Mouse (Mus musculus) testis, postnatal 14 days (tissue): Measurements from ENCODE around the gene Spin1.

Experiments
- DNase-seq: peaks from one replicate; pipeline ENCODE4 v3.0.0; 2021; ENCODE audit warnings: low spot score

Spin1 gene

DNA sequence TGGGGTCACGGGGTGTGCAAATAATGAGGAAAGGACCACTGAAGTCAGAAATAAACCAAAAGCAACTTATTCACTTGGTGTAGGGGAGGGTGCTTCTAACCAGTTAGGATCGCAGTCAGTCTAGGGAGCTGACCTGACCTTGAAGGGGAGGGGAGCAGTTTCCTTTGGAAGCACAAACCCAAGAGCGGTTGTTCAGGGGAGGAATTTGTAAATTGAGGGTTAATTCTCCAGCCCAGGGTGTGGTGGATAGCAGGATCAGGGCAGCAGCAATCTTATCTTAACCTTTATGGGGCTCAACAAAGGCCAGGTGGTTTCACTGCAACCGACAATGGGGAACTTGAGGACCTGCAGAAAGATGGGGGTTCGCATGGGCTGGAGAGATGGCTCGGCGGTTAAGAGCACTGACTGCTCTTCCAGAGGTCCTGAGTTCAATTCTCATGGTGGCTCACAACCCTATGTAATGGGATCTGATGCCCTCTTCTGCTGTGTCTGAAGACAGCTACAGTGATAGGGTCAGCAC is 5.4 kb upstream of the Spin1 start:
- no peak for DNase-seq

GRCm38 (mm10) chr13:51096644-51097043 is 4.0 kb upstream of the Spin1 start:
- DNase-seq: no peak

GRCm38 (mm10) chr13:51099560-51100232 is 984 bp upstream of the Spin1 start:
- DNase-seq: peak; percentile 20

DNA sequence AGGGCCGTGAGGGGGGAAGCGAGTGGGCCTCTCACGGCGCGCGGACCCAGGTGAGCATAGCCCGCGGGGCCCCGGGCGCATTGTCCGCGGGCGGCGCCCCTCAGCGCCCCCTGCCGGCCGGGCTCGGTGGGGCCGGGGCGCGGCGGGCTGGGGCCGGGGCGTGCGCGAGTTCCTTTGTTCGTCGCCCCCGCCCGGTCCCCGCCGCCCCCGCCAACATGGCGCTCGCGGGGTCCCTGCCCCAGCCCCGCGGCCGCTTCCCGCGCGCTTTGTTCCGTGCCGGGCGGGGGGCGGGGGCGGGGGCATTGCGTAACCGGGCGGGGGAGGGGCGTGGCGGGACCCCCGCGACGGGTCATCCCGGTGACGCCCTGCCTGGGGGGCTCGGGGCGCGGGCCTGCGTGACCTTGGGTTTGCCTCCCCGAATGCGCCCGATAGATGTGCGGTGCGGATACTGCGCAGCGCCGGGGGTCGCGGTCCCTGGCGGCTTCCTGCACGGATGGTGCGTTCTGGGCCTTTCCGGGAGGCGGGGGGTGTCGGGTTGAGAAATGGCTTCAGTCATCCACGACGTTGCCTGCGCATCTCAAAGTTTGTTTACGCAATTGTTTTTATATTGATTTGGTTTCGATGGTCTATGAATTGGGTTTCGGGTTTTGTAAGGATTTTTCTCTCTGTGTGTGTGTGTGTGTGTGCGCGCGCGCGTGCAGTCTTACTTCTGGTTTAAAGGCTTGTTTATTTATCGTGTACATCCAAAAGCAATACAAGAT is 516 bp downstream of the Spin1 start:
- DNase-seq: peak; percentile 72

DNA sequence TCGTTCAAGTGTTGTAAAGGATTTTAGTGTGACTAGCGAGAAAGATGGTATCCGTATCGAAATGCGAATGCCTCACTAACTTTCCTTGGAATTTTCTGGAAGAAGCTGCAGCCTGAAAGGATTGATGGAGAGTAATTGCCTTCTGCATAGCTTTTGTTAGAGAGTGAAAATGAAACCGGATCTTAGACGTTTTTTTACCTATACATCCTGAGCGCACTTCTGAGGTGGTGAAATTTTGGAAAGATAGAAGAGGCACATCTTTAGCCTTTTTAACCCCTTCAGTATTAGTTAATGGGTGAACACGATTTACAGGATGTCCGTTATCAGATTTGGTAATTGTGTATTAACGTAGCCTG is 1.1 kb downstream of the Spin1 start:
- DNase-seq: no peak

DNA sequence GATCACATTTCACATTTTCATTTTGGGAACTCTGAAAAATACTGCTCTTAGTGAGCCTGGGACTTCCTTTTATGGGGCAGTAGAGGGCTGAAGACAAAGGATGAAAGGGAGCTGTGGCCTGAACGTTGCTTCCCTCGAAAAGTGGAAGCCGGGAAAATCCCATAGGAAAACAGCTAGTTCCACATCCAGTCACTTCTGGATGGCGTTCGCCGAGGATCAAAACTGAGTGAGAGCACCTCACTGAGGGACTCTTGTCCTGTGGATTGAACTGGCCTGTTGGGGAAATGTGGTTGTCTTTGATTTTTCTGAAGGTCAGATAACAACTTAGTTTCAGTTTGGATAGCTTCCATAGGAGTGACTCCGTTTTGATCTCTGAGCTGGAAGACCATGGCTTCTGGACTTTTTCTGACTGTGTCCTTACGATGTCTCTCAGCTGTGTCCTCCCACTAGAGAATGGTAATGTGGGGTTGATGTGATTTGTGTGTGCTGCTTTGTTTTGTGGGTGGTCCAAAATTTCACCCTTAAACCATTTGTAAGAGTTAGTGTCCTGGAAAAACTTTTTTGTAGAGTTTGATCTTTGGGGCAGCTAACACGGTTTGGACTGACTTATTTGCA is 2.5 kb downstream of the Spin1 start:
- no peak for DNase-seq

DNA sequence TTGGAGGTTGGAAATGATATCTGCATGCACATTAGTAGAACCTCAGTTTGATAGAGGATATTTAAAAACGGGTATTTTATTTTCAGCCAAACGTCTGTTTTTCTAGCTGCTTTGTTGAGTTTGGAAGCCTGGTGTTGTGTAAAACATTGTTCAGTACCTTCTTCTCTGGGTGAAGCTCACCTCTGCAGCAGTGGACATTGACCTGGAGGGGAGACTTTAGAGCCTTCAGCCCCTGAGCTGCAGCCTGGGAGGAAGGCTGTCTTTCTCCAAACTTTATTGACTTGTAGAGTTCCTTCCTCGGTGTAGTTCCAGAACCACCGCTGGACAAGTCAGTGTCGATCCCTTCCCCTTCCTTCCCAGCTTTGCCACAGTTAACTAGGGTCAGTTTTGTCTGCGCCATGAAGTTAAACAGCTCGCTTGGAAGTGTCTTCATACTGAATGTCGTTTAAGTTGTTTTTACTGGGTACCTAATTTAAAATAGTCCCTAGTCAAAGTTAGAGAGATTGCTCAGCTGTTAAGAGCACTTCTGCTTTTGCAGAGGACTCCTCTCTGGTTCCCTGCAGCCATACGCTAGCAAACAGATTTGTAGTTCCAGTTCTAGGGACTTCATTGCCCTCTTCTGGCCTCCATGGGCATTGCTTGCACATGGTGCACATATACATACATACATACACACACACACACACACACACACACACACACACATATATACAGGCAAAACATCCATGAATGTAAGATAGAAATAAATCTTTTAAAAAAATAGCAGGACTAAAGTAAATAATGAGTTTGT is 3.4 kb downstream of the Spin1 start:
- DNase-seq: no peak

DNA sequence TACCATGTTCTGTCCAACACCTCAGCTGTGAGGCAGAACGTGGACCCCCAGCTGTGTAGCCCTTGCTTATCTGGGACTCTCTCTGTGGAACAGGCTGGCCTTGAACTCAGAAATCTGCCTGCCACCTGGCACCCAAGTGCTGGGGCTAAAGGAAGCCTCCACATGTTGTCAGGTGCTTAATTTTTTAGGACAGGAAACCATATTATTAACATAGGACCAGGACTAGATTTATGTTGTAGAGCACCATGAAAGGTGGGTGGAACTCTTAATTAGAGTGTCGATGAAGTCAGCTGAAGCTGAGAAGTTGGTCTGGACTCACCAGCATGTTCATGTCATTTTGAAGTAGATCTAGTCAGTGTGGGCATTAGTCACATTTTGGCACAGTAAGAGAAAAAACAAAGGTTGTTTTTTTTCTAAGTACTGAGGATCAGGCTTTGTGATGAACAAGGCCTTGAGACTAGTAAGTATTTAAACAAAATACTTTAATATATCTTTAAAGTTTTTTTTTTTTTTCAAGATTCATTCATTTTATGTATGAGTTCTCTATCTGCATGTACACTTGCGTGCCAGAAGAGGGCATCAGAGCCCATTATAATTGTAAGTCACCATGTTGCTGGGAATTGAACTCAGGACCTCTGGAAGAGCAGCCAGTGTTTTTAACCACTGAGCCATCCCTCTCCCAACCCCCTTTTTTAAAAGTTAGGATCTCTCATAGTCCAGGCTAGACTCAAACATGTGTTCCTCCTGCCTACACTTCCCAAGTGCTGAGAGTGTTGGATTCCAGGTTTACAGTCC is 5.4 kb downstream of the Spin1 start:
- no peak for DNase-seq

DNA sequence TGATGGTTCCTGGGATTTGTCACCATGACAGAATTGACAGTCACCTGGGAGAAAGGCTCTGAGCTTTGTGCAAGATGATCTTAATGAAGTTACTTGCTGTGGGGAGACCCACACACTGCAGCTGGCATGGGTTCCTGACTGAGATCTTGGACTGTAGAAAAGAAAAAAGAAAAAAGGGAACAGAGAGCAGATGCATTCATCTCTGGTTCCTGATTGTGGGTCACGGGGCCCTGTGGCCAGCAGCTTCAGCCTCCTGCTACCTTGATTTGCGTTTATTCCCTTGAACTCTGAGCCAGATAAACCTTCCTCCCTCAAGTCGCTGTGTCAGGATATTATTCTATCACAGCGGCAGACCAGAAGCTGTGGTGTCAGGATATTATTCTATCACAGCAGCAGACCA is 6.1 kb downstream of the Spin1 start:
- no peak for DNase-seq

DNA sequence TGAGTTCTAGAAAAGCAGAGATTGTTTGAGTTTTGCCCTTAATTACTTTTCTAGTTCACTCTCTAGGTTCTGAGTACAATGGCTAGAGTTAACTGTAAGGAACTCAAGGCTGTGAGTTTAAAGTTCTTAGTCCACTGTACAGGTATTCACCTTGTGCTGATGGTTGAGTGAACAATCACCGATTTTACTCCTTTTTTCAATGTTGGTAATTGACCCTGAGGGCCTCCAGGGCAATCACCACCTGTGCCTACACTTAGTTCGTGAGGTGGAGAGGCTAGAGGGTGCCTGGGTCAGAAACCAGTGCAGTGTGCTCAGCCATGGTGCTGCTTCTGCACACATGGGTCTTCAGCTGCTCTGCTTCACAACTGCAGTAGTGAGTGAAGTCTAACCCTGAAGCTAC is 8.8 kb downstream of the Spin1 start:
- no peak for DNase-seq

DNA sequence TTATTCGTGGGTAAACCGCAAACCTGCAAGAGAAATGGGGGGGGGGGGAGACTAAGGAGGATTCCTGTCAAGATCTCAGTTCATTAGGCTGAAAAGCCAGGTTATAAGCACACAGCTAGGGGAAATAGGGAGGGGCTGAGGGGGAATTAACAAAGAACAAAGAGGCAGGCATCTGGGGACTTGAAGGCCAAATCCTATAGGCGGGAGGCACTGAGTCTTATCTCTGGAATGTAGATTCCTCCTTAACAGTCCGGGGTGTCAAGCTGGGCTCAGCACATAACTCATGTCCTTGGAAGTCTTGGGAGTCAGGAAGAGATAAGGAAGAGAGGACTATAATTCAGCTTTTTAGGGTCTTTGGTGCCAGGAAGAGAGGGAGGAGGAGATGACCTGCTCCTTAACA is 13.7 kb downstream of the Spin1 start:
- DNase-seq: peak; percentile 63

DNA sequence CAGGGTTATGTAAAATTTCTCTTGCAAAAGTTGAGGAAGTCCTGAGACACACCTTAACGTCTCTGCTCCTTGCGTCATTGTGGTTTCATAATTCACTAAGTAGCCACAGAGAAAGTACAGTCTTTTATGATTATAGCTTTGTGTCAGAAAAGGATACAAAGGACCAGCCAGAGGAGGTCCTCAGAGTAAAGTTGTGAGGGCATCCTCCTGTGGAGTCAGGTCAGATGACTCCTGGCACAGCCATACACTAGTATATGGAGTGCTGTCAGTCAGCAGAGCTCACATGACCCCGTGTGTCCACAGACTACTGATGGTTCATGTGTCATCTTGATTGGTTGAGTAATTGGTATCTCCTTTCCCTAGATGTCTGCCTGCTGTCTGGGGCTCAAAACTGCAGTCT is 15.1 kb downstream of the Spin1 start:
- DNase-seq: no peak

GRCm38 (mm10) chr13:51120734-51121133 is 20.1 kb downstream of the Spin1 start:
- DNase-seq: no peak

DNA sequence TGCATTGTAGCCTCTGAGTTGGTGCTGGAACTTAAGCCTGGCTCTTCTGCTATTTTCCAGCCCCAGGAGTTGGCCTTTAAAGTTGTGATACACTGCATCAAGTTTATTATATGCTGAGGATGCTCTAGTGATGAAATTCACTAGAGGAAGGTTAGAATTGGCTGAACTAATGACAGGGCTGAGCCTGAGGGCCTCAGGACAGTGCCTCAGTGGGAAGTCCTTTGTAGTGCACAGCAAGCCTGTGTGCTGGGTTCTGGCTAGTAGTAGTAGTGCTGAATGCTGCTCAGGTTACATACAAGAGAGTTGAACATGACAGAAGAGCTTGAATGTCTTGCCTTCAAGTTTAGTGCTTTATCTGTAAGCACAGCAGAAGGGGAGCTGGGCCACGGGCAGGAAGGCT is 21.3 kb downstream of the Spin1 start:
- no peak for DNase-seq

DNA sequence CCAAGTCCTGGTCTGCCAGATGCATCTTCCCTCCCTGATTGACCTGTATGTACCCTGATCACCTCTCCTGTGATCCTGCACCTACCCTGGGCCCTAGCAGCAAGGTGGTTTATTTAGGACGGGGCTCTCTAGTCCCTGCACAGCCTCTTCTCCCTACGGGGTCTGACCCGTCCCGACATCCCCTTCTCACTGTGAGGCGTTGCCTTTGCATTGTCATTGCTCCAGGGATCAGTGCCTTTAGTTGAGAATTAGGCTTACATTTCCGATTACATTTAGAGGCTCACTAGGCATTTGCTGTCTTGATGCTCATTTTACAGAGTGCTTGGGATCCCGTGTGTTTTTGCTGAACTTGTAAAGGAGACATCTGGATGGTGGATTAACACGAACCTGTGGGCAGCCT is 22.1 kb downstream of the Spin1 start:
- DNase-seq: no peak

DNA sequence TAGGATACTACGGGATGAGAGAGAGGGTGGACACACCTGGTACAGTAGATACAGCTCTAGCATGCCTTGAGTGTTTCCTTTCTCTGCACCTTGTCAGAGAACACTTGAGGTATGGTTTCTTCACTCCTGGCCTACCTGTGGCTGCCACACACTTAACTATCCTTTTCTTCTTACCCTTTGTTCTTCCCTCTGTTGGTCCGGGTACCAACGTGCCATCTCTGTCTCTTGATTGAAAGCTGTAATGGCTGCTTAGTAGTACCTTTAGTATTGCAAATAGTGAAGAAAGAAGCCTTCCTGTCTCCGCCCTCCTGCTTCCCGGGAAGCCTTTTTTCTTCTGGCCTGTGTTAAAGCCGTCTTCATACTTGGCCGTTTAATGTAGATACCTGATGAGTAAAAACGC is 24.7 kb downstream of the Spin1 start:
- DNase-seq: no peak

DNA sequence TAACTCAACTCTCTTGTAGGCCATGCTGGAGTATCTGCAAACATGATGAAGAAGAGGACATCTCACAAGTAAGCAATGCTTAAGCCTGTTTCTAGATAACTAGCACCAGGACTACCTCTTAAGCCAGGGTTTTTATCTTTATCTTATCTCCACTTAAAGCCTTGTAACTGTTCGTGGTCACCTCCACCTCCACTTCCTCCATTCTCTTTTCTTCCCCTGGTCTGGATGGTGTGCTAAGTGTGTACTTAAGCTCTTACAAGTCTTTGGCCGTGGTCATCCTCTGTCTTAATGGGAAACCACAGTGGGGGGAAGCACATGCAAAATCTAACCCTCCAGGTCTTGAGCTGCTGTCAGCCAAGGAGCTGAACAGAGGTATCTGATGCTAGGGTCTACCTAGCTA is 27.2 kb downstream of the Spin1 start:
- DNase-seq: no peak

DNA sequence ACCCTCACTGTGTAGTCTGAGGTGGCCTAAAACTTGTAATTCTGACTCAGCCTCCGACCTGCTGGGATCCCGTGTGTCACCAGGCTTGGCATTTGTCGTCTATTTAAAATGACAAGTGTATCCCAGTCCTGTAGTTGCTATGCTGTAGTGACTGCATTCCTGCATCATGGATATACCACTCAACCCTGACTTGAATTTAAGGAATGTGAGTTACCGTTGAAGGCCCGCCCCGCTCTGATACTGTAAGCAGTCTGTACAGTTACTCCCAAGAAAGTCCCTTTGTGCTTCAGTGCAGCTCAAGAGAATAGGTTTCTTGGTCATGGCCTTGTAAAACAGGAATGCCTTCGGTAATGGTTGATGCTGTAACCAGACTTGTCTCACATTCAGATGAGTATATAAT is 27.7 kb downstream of the Spin1 start:
- no peak for DNase-seq

DNA sequence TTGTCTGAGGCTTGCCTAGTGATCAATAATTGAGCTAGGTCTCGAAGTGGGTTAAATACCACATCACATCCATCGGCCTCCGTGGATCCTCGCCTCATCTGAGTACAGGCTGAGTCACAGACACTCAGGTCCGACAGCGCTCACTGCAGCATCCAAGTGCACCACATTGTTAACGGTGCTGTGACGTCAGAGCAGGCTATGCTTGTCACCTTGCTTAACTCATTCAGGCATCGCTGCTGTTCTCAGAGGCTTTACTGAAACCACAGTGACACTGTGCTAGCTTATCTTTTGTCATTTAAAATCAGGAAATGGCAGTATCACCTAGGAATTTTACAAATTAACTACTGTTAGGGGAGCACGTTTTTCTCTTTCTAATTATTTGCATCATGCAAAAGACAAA is 30.5 kb downstream of the Spin1 start:
- DNase-seq: no peak

GRCm38 (mm10) chr13:51136315-51136714 is 35.6 kb downstream of the Spin1 start:
- DNase-seq: no peak

DNA sequence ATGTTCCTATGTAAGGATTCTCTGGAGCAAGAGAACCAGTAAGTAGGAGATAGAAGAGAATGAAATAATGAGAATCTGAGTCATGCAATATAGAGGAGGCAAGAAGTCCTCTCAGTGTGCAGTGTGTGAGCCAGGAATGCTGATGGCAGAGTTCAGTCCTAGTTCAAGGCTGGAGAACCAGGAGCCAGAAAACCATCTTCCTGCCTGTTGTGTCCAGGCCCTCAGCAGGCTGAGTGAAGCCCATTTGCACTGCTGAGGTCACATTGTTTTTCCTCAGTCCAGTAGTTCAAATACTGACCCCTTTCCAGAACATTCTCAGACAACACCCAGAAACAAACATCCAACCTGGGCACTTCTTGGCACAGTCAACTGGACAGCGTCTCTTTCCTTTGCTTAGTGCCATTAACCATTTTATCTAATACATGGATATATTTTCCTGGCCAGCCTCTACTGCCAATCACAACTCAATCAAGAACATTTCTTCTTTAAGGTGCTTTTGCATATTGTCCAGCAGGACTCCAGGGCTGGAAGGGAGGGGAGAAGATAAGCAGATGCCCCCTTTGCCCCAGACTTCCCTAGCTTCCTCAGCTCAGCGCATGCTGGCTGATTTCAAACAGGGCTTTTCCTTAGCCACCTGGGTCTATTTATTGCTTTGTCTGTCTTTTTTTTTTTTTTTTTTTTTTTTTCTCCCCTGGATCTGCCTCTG is 36.5 kb downstream of the Spin1 start:
- peak; percentile 25 for DNase-seq
